Comparison of ENCODE assay signal across 23 mouse cellular contexts in the genomic region with DNA sequence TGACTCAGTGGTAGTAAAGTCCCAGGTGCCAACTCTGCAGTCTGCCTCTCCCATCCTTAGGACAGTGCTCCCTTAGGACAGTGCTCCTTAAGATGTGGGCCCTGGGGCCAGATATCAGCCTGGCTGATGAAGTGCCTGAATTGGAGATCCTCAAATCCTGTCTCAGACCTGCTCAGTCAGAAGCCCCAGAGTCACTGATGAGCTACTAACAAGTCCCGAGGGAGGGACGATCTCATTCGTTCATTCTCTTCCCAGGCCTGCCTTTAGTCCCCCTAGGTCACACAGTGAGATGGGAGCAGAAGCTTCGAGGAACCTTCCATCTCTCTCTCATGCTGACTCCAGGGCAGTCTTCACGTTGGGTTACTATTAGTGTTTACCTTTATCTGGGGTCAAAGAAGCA. TPM values are rescaled to one million over a fixed set of nuclear protein-coding genes. Genes with fewer than 3 reads are reported as not detected.
DNase-seq lines count a peak whose midpoint lies in the region; ATAC-seq and TF ChIP-seq lines count a peak whose summit lies in the region.
"Had no signal": no experiment of that assay in that cellular context is flagged by ENCODE, and none has a peak within 500 bp of the region (broad histone marks: within the 10 kb centered on the region; RNA-seq: fewer than 3 reads in every experiment).

No protein-coding gene starts in this region.

- peaks cover 25% of the 10 kb centered on the region for H3K4me1 ChIP-seq in forebrain, embryonic 10.5 days
- peaks cover 8% of the 10 kb centered on the region for H3K4me1 ChIP-seq in forebrain, postnatal 0 days (ENCODE audit: insufficient read depth)
- H3K4me1 ChIP-seq in brown adipose tissue, adult 24 weeks (ENCODE audit: control insufficient read depth, insufficient read depth, insufficient read length, low read length) = peaks cover 9% of the 10 kb centered on the region
- H3K4me1 ChIP-seq: intestine, embryonic 15.5 days; liver, embryonic 13.5 days had no signal

- no peak overlapping the region for H3K9ac ChIP-seq in forebrain, postnatal 0 days
- H3K9ac ChIP-seq: embryonic facial prominence, embryonic 12.5 days; hindbrain, embryonic 15.5 days; intestine, embryonic 15.5 days; limb, embryonic 13.5 days; liver, embryonic 13.5 days; lung, embryonic 15.5 days had no signal

- DNase-seq in forebrain, embryonic 10.5 days (ENCODE audit: extremely low spot score, low spot score) = no peak
- DNase-seq in forebrain, postnatal 0 days = no peak
- no peak for DNase-seq in layer of hippocampus, adult 2 months (ENCODE audit: low spot score in 2 of 2)
- DNase-seq in layer of hippocampus, adult 8-10 months (ENCODE audit: low spot score in 2 of 2) = no peak
- peak; percentile 26 for DNase-seq in MN1 (ENCODE audit: low spot score)
- DNase-seq: adrenal gland, adult 2 months; B cell, adult 2 months; gastrocnemius, postnatal 10 days; heart, postnatal 4 days; liver, embryonic 13.5 days; lung, postnatal 4 days; thymus, postnatal 14 days had no signal

- H3K27me3 ChIP-seq in forebrain, embryonic 10.5 days (ENCODE audit: poor library complexity, severe bottlenecking) = peaks cover 33% of the 10 kb centered on the region
- H3K27me3 ChIP-seq in forebrain, postnatal 0 days (ENCODE audit: insufficient read depth, low read length) = no peaks in the 10 kb centered on the region
- H3K27me3 ChIP-seq: CH12.LX; hindbrain, embryonic 15.5 days; intestine, embryonic 15.5 days had no signal

- no peak for TF ChIP-seq CTCF in forebrain, postnatal 0 days (IDR thresholded peaks at IDR 0.05; ENCODE audit: low read depth)
- TF ChIP-seq CTCF in layer of hippocampus, adult 2 months (conservative IDR thresholded peaks at IDR 0.05) = no peak

- no peak overlapping the region for H3K4me2 ChIP-seq in forebrain, postnatal 0 days (ENCODE audit: low read depth)
- H3K4me2 ChIP-seq: embryonic facial prominence, embryonic 12.5 days; hindbrain, embryonic 15.5 days; intestine, embryonic 15.5 days; limb, embryonic 13.5 days; liver, embryonic 13.5 days; lung, embryonic 15.5 days had no signal

- no peak overlapping the region for H3K4me3 ChIP-seq in forebrain, embryonic 10.5 days
- H3K4me3 ChIP-seq in forebrain, postnatal 0 days (ENCODE audit: low read depth, low read length) = no peak overlapping the region
- H3K4me3 ChIP-seq in layer of hippocampus, adult 2 months = no peak overlapping the region; the same call in 1 of the 2 replicates
- H3K4me3 ChIP-seq in brown adipose tissue, adult 24 weeks (ENCODE audit: insufficient read depth, low read depth, low read length) = peak overlapping the region; percentile 80
- H3K4me3 ChIP-seq: embryonic facial prominence, embryonic 12.5 days; hindbrain, embryonic 15.5 days; intestine, embryonic 15.5 days; limb, embryonic 13.5 days; liver, embryonic 13.5 days; lung, embryonic 15.5 days had no signal

- no peaks in the 10 kb centered on the region for H3K9me3 ChIP-seq in forebrain, embryonic 10.5 days
- no peaks in the 10 kb centered on the region for H3K9me3 ChIP-seq in forebrain, postnatal 0 days (ENCODE audit: low read length)
- H3K9me3 ChIP-seq: embryonic facial prominence, embryonic 12.5 days; G1E; hindbrain, embryonic 15.5 days; intestine, embryonic 15.5 days; limb, embryonic 13.5 days; liver, embryonic 13.5 days; lung, embryonic 15.5 days had no signal

- no peak for ATAC-seq in forebrain, postnatal 0 days
- ATAC-seq in granulocyte monocyte progenitor cell, adult 5-6 weeks (replicated peaks; ENCODE audit: poor library complexity, severe bottlenecking) = no peak
- ATAC-seq: forebrain, embryonic 14.5 days; intestine, embryonic 15.5 days had no signal

- H3K36me3 ChIP-seq in forebrain, embryonic 10.5 days (replicated peaks) = no peaks in the 10 kb centered on the region
- H3K36me3 ChIP-seq in forebrain, postnatal 0 days (ENCODE audit: insufficient read depth) = no peaks in the 10 kb centered on the region
- H3K36me3 ChIP-seq: embryonic facial prominence, embryonic 12.5 days; G1E; hindbrain, embryonic 15.5 days; intestine, embryonic 15.5 days; limb, embryonic 13.5 days; liver, embryonic 13.5 days; lung, embryonic 15.5 days had no signal

- 74% methylated on average over 5 of the region's 5 CpGs for WGBS in forebrain, embryonic 10.5 days
- 71% methylated on average over 5 of the region's 5 CpGs for WGBS in forebrain, postnatal 0 days

- peak overlapping the region; percentile 26; the same call in 1 of the 2 replicates for H3K27ac ChIP-seq in forebrain, embryonic 10.5 days
- H3K27ac ChIP-seq in forebrain, postnatal 0 days (ENCODE audit: low read depth, low read length) = no peak overlapping the region
- peak overlapping the region; percentile 37; the same call in 1 of the 2 replicates for H3K27ac ChIP-seq in layer of hippocampus, adult 2 months
- peak overlapping the region; percentile 91 for H3K27ac ChIP-seq in brown adipose tissue, adult 24 weeks (replicated peaks; ENCODE audit: low read depth, low read length)
- H3K27ac ChIP-seq: embryonic facial prominence, embryonic 12.5 days; hindbrain, embryonic 15.5 days; intestine, embryonic 15.5 days; limb, embryonic 13.5 days; liver, embryonic 13.5 days; lung, embryonic 15.5 days had no signal

RNA-seq across cellular contexts. Expression of a gene that starts 1.3 kb away (rescaled TPM):
- polyA plus RNA-seq in forebrain, embryonic 10.5 days (2016; fragmentation: Nextera tagmentation; extraction: Ambion mirVana) = 0.05 and 0.09 TPM in 2 replicates
- total RNA-seq in forebrain, postnatal 0 days (2014; rRNA removed) = 0.92 and 1.8 TPM in 2 replicates
- polyA plus RNA-seq in forebrain, postnatal 0 days (2015; fragmentation: Nextera tagmentation; extraction: Ambion mirVana) = 0.48 and 0.54 TPM in 2 replicates
- 1 to 10 TPM; 2.3 to 2.4 TPM for total RNA-seq in layer of hippocampus, adult 2 months (2021)
- 1 to 10 TPM; 1.8 to 5.7 (median 3.8) TPM for total RNA-seq in layer of hippocampus, adult 8-10 months (2022)
- 4.0 and 6.2 TPM in 2 replicates for polyA plus RNA-seq in brown adipose tissue, adult 24 weeks (2012; ENCODE audit: insufficient read depth, insufficient read length, missing spikeins)
- total RNA-seq in granulocyte monocyte progenitor cell, adult 5-6 weeks (2014; fragmentation: Nextera tagmentation) = not detected in 2 replicates
- total RNA-seq in granulocyte monocyte progenitor cell, adult 5-6 weeks (2017) = not detected in 2 replicates
- total RNA-seq: CH12.LX; monocyte, adult 5-6 weeks had no signal
- polyA plus RNA-seq: G1E; liver, embryonic 13.5 days had no signal

RNA-seq across cellular contexts. Expression of a gene that starts 55.1 kb away (rescaled TPM):
- 22.5 and 23.2 TPM in 2 replicates for polyA plus RNA-seq in forebrain, embryonic 10.5 days (2016; fragmentation: Nextera tagmentation; extraction: Ambion mirVana)
- total RNA-seq in forebrain, postnatal 0 days (2014; rRNA removed) = 26.2 and 36.5 TPM in 2 replicates
- 16.9 and 22.4 TPM in 2 replicates for polyA plus RNA-seq in forebrain, postnatal 0 days (2015; fragmentation: Nextera tagmentation; extraction: Ambion mirVana)
- total RNA-seq in layer of hippocampus, adult 2 months (2021) = 10 to 100 TPM; 11.5 to 16.4 TPM
- total RNA-seq in layer of hippocampus, adult 8-10 months (2022) = 10 to 100 TPM; 11.1 to 17.7 (median 14.2) TPM
- 88.6 and 102 TPM in 2 replicates for polyA plus RNA-seq in brown adipose tissue, adult 24 weeks (2012; ENCODE audit: insufficient read depth, insufficient read length, missing spikeins)
- total RNA-seq in granulocyte monocyte progenitor cell, adult 5-6 weeks (2014; fragmentation: Nextera tagmentation) = 17.0 and 18.5 TPM in 2 replicates
- total RNA-seq in granulocyte monocyte progenitor cell, adult 5-6 weeks (2017) = 25.4 and 33.8 TPM in 2 replicates

RNA-seq across cellular contexts. Expression of a gene that starts 55.5 kb away (rescaled TPM):
- polyA plus RNA-seq in forebrain, embryonic 10.5 days (2016; fragmentation: Nextera tagmentation; extraction: Ambion mirVana) = 110 and 114 TPM in 2 replicates
- 54.3 and 54.7 TPM in 2 replicates for total RNA-seq in forebrain, postnatal 0 days (2014; rRNA removed)
- 68.0 and 76.4 TPM in 2 replicates for polyA plus RNA-seq in forebrain, postnatal 0 days (2015; fragmentation: Nextera tagmentation; extraction: Ambion mirVana)
- 10 to 100 TPM; 31.8 to 35.9 TPM for total RNA-seq in layer of hippocampus, adult 2 months (2021)
- total RNA-seq in layer of hippocampus, adult 8-10 months (2022) = 10 to 100 TPM; 33.7 to 42.6 (median 36.0) TPM
- 87.7 and 128 TPM in 2 replicates for polyA plus RNA-seq in brown adipose tissue, adult 24 weeks (2012; ENCODE audit: insufficient read depth, insufficient read length, missing spikeins)
- 80.2 and 102 TPM in 2 replicates for total RNA-seq in granulocyte monocyte progenitor cell, adult 5-6 weeks (2014; fragmentation: Nextera tagmentation)
- 64.0 and 91.6 TPM in 2 replicates for total RNA-seq in granulocyte monocyte progenitor cell, adult 5-6 weeks (2017)
